Mouse (Mus musculus): ENCODE measurements around the gene Ttc23. TPM values are rescaled to one million over a fixed set of nuclear protein-coding genes. Genes with fewer than 3 reads are reported as not detected.

The Ttc23 gene
- polyA plus RNA-seq, 1 experiment, result not detected

DNA sequence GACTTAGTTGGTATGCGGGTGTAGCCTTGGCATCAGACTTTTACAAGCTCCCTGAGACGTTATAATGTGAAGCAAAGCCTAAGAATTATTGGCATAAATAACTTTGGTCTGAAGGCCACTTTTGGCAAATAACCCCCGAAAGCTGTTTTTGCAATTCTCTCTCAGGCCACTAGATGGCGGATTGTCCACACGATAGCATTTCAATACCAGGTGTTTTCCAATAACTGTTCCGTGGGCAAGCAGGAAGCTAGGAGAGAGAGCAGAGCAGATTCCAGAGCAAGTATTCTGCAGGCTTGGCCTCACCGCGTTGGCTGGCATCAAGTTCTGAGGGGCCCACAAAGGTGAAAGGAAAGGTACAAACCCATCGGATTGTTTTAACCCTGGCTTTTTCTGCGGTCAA lies 141.5 kb downstream of the Ttc23 start:
- Histone ChIP-seq H3K4me1 (ENCODE audit: control insufficient read depth) (no peaks in the 10 kb centered on the region), H3K36me3 (ENCODE audit: control insufficient read depth) (no peaks in the 10 kb centered on the region), H3K9me3 (ENCODE audit: control insufficient read depth, low read length) (no peaks in the 10 kb centered on the region), H3K4me3 (replicated peaks) (no peak overlapping the region), H3K27me3 (ENCODE audit: control insufficient read depth) (no peaks in the 10 kb centered on the region)
- TF ChIP-seq TAL1 (IDR thresholded peaks at IDR 0.05; ENCODE audit: low read length) (no peak), GATA1 (IDR thresholded peaks at IDR 0.05; ENCODE audit: low read length) (no peak)

DNA sequence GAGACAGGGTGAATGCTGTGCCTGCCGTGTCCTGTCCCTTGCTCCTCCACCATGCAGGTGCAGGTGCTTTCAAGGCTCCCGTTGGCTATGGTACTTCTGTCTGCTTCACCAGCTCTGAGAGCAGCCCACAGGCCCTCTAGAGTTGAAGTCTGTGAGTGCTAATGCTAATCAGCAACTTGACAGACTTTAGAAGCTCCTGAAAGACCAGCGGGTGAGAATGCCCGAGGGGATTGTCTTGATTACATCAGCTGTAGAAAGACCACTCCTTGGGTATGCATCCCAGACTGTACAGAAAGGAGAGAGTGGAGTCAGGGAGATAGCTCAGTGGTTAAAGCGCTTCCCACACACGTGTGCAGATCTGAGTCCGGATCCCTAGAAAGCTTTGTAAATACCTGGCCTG lies 144.0 kb downstream of the Ttc23 start:
- no peaks in the 10 kb centered on the region for H3K4me1 ChIP-seq (ENCODE audit: control insufficient read depth)
- TF ChIP-seq GATA1 (IDR thresholded peaks at IDR 0.05; ENCODE audit: low read length), result no peak
- H3K27me3 ChIP-seq (ENCODE audit: control insufficient read depth), result no peaks in the 10 kb centered on the region
- no peak overlapping the region for H3K4me3 ChIP-seq (replicated peaks)
- H3K36me3 ChIP-seq (ENCODE audit: control insufficient read depth), result no peaks in the 10 kb centered on the region
- H3K9me3 ChIP-seq (ENCODE audit: control insufficient read depth, low read length), result no peaks in the 10 kb centered on the region

DNA sequence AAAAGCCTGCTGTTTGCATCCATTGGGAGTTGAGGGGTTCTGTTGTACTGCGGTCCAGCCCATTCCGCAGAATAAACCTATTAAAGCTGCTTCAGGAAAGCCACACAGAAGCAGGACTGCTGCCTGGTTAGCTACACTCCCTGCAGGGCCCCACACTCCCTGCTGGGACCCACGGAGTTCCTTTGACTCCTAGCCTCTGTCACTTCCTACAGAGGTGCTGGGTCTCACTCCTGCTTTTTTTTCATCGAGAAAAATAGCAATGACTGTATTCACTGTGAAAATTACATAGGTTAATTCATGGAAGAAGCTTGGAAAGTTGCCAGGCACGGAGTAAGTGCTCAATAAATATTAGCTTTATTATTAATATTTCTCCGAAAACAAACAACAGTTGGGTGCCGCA lies 146.2 kb downstream of the Ttc23 start:
- H3K36me3 ChIP-seq (ENCODE audit: control insufficient read depth), result no peaks in the 10 kb centered on the region
- no peak overlapping the region for H3K4me3 ChIP-seq (replicated peaks)
- H3K9me3 ChIP-seq (ENCODE audit: control insufficient read depth, low read length), result no peaks in the 10 kb centered on the region
- TF ChIP-seq GATA1 (IDR thresholded peaks at IDR 0.05; ENCODE audit: low read length), result no peak
- TF ChIP-seq TAL1 (IDR thresholded peaks at IDR 0.05; ENCODE audit: low read length), result no peak
- no peaks in the 10 kb centered on the region for H3K27me3 ChIP-seq (ENCODE audit: control insufficient read depth)
- H3K4me1 ChIP-seq (ENCODE audit: control insufficient read depth), result no peaks in the 10 kb centered on the region

DNA sequence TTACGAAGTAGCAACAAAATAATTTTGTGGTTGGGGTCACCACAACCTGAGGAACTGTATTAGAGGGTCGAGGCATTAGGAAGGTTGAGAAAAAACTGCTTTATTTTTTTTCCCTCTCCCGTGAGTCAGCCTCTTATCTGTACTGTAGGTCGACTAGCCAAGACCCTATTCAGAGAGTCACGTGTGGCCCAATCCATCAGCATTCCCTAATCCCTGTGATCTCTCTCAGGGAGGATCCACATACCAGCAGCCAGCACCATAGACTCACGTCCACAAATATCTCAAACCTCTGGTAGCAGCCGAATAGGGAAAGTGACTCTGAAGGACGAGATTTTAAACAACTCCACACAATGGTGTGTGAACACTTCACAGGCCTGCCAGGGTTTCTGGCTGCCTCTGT lies 149.9 kb downstream of the Ttc23 start:
- no peak for TF ChIP-seq GATA1 (IDR thresholded peaks at IDR 0.05; ENCODE audit: low read length)
- no peak for TF ChIP-seq TAL1 (IDR thresholded peaks at IDR 0.05; ENCODE audit: low read length)
- no peaks in the 10 kb centered on the region for H3K4me1 ChIP-seq (ENCODE audit: control insufficient read depth)
- H3K36me3 ChIP-seq (ENCODE audit: control insufficient read depth), result no peaks in the 10 kb centered on the region
- H3K9me3 ChIP-seq (ENCODE audit: control insufficient read depth, low read length), result no peaks in the 10 kb centered on the region
- no peaks in the 10 kb centered on the region for H3K27me3 ChIP-seq (ENCODE audit: control insufficient read depth)
- no peak overlapping the region for H3K4me3 ChIP-seq (replicated peaks)

DNA sequence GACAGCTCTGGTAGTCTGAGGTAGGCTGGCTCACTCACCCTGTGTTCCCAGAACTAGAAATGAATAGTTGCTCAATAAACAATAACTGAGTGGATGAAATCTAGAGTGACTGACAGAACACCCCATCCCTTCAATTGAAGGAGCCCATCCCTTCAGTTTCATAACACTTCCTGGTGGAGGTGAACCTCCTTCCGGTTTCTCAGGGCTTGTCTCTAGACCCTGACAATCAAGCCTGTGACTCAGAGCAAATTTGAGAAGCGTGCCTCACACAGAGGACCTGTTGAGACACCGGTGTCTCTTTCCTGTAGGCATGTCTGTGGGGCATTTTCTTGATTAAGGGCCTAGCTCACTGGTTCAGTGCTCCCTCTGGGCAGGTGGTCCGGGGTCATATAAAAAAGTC lies 151.3 kb downstream of the Ttc23 start:
- Histone ChIP-seq H3K4me3 (replicated peaks) (no peak overlapping the region), H3K36me3 (ENCODE audit: control insufficient read depth) (no peaks in the 10 kb centered on the region), H3K27me3 (ENCODE audit: control insufficient read depth) (no peaks in the 10 kb centered on the region; the same call in 1 of the 2 replicates), H3K9me3 (ENCODE audit: control insufficient read depth, low read length) (no peaks in the 10 kb centered on the region), H3K4me1 (ENCODE audit: control insufficient read depth) (no peaks in the 10 kb centered on the region)
- TF ChIP-seq TAL1 (IDR thresholded peaks at IDR 0.05; ENCODE audit: low read length) (no peak), GATA1 (IDR thresholded peaks at IDR 0.05; ENCODE audit: low read length) (no peak)

DNA sequence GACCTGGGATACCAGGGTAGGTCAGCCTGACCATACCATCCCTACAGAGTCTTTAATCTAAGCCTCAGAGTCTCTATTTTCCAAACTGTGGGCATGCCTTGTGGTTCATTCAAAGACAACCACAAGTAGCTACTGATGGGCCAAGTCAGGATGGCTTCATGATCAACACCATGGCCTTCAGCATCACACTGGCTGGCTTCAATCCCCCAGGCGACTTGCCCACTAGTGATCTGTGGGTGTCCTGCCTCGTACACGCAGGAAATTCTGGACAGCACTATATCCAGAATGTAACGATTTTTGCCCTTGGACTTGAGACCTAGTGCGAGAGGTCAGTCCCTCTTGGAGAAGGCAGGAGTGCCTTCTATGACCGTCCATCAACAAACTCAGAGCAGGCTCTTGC lies 153.3 kb downstream of the Ttc23 start:
- TF ChIP-seq GATA1 (IDR thresholded peaks at IDR 0.05; ENCODE audit: low read length) (no peak), TAL1 (IDR thresholded peaks at IDR 0.05; ENCODE audit: low read length) (no peak)
- Histone ChIP-seq H3K27me3 (ENCODE audit: control insufficient read depth) (peaks cover 3% of the 10 kb centered on the region; the same call in 1 of the 2 replicates), H3K9me3 (ENCODE audit: control insufficient read depth, low read length) (no peaks in the 10 kb centered on the region), H3K4me1 (ENCODE audit: control insufficient read depth) (peaks cover 2% of the 10 kb centered on the region; the same call in 1 of the 2 replicates), H3K4me3 (replicated peaks) (no peak overlapping the region), H3K36me3 (ENCODE audit: control insufficient read depth) (no peaks in the 10 kb centered on the region)

DNA sequence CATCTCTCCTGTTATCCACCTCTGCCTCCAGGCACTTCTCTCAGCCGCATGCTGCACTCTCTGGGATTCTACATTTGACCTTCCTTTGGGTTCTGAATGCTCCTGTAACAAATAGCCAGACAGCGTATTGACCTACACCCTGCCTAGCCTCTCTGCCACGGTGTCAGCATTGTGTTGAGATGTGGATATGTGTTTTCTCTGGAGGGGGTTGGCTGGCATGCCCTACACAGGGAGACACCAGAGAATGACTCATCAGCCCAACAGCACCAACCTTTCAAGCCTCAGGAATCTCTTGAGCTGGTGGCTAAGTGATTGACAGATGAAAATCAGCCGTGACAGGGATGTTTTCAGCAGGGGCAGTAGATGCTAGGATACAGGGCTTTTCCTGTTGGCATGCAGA lies 153.8 kb downstream of the Ttc23 start:
- TF ChIP-seq TAL1 (IDR thresholded peaks at IDR 0.05; ENCODE audit: low read length), result no peak
- TF ChIP-seq GATA1 (IDR thresholded peaks at IDR 0.05; ENCODE audit: low read length), result no peak
- H3K9me3 ChIP-seq (ENCODE audit: control insufficient read depth, low read length), result no peaks in the 10 kb centered on the region
- H3K27me3 ChIP-seq (ENCODE audit: control insufficient read depth), result peaks cover 3% of the 10 kb centered on the region; the same call in 1 of the 2 replicates
- H3K36me3 ChIP-seq (ENCODE audit: control insufficient read depth), result no peaks in the 10 kb centered on the region
- peaks cover 2% of the 10 kb centered on the region; the same call in 1 of the 2 replicates for H3K4me1 ChIP-seq (ENCODE audit: control insufficient read depth)
- H3K4me3 ChIP-seq (replicated peaks), result no peak overlapping the region

DNA sequence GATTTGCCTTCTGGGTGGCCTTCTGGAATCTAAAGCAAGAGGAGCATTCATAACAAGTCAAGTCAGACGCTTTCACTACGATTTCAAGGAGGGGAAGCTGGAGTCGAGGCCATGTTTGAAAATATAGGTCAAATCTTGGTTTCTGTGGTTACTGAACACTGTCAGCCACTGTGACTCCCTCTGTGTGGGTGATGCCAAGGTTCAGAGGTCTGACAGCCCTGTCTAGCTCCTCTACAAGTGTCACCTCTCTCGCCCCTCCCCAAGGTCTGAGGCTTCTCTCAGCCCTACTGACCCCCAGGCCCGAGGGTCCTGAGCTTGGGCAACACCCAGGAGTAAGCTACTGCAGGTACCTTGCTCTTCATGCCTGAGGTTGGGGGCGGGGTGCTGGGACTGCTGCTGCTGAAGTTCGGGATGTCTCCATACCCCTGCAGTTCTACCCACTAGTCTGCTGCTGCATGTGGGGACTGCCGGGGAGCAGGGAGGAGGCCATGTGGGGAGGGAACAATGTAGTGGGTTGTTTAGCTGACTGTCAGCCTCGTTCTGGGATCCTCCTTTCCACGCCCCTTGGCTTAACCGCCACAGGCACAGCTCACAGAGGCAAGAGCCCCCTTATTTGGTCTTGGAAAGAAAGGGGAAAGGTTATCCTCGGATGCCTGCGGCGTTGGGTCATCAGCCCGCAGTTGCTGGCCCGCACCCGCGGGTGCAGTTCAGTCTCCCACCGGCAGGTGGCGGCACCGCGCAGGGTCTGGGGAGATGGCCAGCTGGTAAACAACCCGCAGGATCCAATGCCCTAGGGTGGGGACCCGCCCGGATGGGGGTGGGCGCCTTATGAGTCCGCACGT lies 156.0 kb downstream of the Ttc23 start:
- H3K9me3 ChIP-seq (ENCODE audit: control insufficient read depth, low read length), result no peaks in the 10 kb centered on the region
- no peaks in the 10 kb centered on the region for H3K36me3 ChIP-seq (ENCODE audit: control insufficient read depth)
- H3K4me3 ChIP-seq (replicated peaks), result no peak overlapping the region
- H3K4me1 ChIP-seq (ENCODE audit: control insufficient read depth), result peaks cover 2% of the 10 kb centered on the region; the same call in 1 of the 2 replicates
- TF ChIP-seq TAL1 (IDR thresholded peaks at IDR 0.05; ENCODE audit: low read length), result no peak
- TF ChIP-seq GATA1 (IDR thresholded peaks at IDR 0.05; ENCODE audit: low read length), result no peak
- peaks cover 3% of the 10 kb centered on the region; the same call in 1 of the 2 replicates for H3K27me3 ChIP-seq (ENCODE audit: control insufficient read depth)

DNA sequence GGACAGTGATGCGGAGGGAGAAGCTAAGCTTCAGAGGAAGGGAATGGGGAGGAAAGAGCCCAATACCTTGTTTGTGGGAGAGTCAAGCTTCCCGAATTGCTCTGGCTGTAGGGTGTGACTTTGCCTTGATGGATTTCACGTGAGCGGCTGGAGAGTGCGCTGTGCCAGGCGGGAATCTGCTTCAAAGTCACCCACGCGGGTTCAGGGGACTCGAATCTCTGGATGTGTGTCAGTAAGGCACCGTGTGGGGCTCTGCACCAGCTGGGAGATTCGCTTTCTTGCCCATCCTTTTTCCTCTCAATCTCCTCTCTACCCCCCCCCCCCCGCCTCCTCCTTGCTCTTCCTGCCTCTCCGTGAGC lies 156.6 kb downstream of the Ttc23 start:
- Histone ChIP-seq H3K36me3 (ENCODE audit: control insufficient read depth) (no peaks in the 10 kb centered on the region), H3K9me3 (ENCODE audit: control insufficient read depth, low read length) (no peaks in the 10 kb centered on the region), H3K4me1 (ENCODE audit: control insufficient read depth) (peaks cover 2% of the 10 kb centered on the region; the same call in 1 of the 2 replicates), H3K4me3 (replicated peaks) (no peak overlapping the region), H3K27me3 (ENCODE audit: control insufficient read depth) (peaks cover 3% of the 10 kb centered on the region; the same call in 1 of the 2 replicates)
- TF ChIP-seq TAL1 (IDR thresholded peaks at IDR 0.05; ENCODE audit: low read length) (no peak), GATA1 (IDR thresholded peaks at IDR 0.05; ENCODE audit: low read length) (no peak)

Other genes with a start within 250 kb of the Ttc23 start
- gene Lrrc28, start 2.1 kb upstream of the Ttc23 start, polyA plus RNA-seq (2012), result 1.7 and 1.8 TPM in 2 replicates
- 0.01 TPM in 1 of 2 replicates, not detected in the other for gene Synm, start 112.3 kb downstream of the Ttc23 start, polyA plus RNA-seq (2012)